Mouse (Mus musculus) CH12.LX (cell line): ENCODE data around the gene Sh3bp5. TPM values are rescaled to one million over a fixed set of nuclear protein-coding genes. Genes with fewer than 3 reads are reported as not detected.

Source experiments
- DNase-seq: peaks from one replicate; pipeline ENCODE4 v3.0.0-alpha.2; 2013; ENCODE audit errors: extremely low read depth
- H3K27ac ChIP-seq: 2 replicates; pipeline ENCODE4 v1.5.1; 2012; ENCODE audit warnings: low read depth, mild to moderate bottlenecking, control low read depth, moderate library complexity; ENCODE audit not compliant: insufficient read depth
- H3K27me3 ChIP-seq: replicated peaks from 2 replicates; pipeline ENCODE3; 2012; ENCODE audit warnings: inconsistent platforms
- H3K36me3 ChIP-seq, 2 experiments: replicated peaks in 1 of 2; 2 replicates each; pipeline versions ENCODE3 to v1.6.1; 2012; ENCODE audit warnings: inconsistent platforms in 1 of 2, low read length in 1 of 2, mild to moderate bottlenecking in 1 of 2, mixed read lengths in 1 of 2, moderate library complexity in 1 of 2; ENCODE audit not compliant: control insufficient read depth in 1 of 2, insufficient read depth in 1 of 2
- H3K4me1 ChIP-seq, 2 experiments: 2 replicates each; pipeline ENCODE4 v1.6.1; 2012; ENCODE audit warnings: inconsistent platforms in 1 of 2, moderate library complexity in 1 of 2; ENCODE audit not compliant: insufficient read depth in 2 of 2, control insufficient read depth in 1 of 2
- H3K4me2 ChIP-seq: 2 replicates; pipeline ENCODE4 v1.6.1; 2012; ENCODE audit warnings: low read depth, mild to moderate bottlenecking, control low read depth; ENCODE audit not compliant: poor library complexity, insufficient read depth, severe bottlenecking
- H3K4me3 ChIP-seq, 3 experiments: fragments of 150-350 bp in 1 of 3; sonication (generic) in 1 of 3; replicated peaks in 1 of 3; 2 replicates each; pipeline versions ENCODE3 to v1.5.1; 2011 to 2012; ENCODE audit warnings: low read depth in 2 of 3, low read length in 2 of 3, mild to moderate bottlenecking in 2 of 3, moderate library complexity in 2 of 3, control low read depth in 1 of 3, improper control_type of control experiment in 1 of 3, inconsistent platforms in 1 of 3, mixed read lengths in 1 of 3; ENCODE audit not compliant: poor library complexity in 1 of 3
- H3K79me2 ChIP-seq: replicated peaks from 2 replicates; pipeline ENCODE4 v1.6.1; 2012; ENCODE audit warnings: mild to moderate bottlenecking, moderate library complexity; ENCODE audit not compliant: control insufficient read depth, poor library complexity, insufficient read depth, severe bottlenecking; ENCODE audit errors: extremely low read depth
- H3K9ac ChIP-seq: 2 replicates; pipeline ENCODE4 v1.6.1; 2012; ENCODE audit warnings: low read depth, mild to moderate bottlenecking, control low read depth, moderate library complexity; ENCODE audit not compliant: insufficient read depth
- H3K9me3 ChIP-seq: replicated peaks from 2 replicates; pipeline ENCODE3; 2012; ENCODE audit warnings: low read length, inconsistent platforms, mixed read lengths
- BHLHE40 ChIP-seq: IDR thresholded peaks from 2 replicates; pipeline ENCODE4 v1.6.1; 2011; ENCODE audit warnings: mild to moderate bottlenecking, low read depth, low read length, improper control_type of control experiment
- CHD1 ChIP-seq: IDR thresholded peaks from 2 replicates; pipeline ENCODE4 v1.6.1; 2012; ENCODE audit warnings: low read depth, low read length, improper control_type of control experiment, inconsistent platforms
- CHD2 ChIP-seq: IDR thresholded peaks from 2 replicates; pipeline ENCODE4 v1.6.1; 2011; ENCODE audit warnings: low read length, improper control_type of control experiment
- E2F4 ChIP-seq: IDR thresholded peaks from 2 replicates; pipeline ENCODE4 v1.6.1; 2011; ENCODE audit warnings: low read depth, low read length, improper control_type of control experiment; ENCODE audit not compliant: insufficient replicate concordance
- ELF1 ChIP-seq: IDR thresholded peaks from 2 replicates; pipeline ENCODE4 v1.6.1; 2014; ENCODE audit warnings: low read depth, mild to moderate bottlenecking, inconsistent platforms, low read length, improper control_type of control experiment
- EP300 ChIP-seq: IDR thresholded peaks from 2 replicates; pipeline ENCODE4 v1.6.1; 2011; ENCODE audit warnings: low read length, improper control_type of control experiment
- GABPA ChIP-seq: IDR thresholded peaks from 2 replicates; pipeline ENCODE4 v1.6.1; 2012; ENCODE audit warnings: low read depth, low read length, improper control_type of control experiment, inconsistent platforms; ENCODE audit not compliant: insufficient replicate concordance
- HCFC1 ChIP-seq: IDR thresholded peaks from 2 replicates; pipeline ENCODE4 v1.6.1; 2012; ENCODE audit warnings: low read depth, mild to moderate bottlenecking, inconsistent platforms, low read length, improper control_type of control experiment
- IRF4 ChIP-seq: IDR thresholded peaks from 2 replicates; pipeline ENCODE4 v1.6.1; 2014; ENCODE audit warnings: low read depth, mild to moderate bottlenecking, inconsistent platforms, low read length, improper control_type of control experiment
- JUN ChIP-seq: IDR thresholded peaks from 2 replicates; pipeline ENCODE4 v1.6.1; 2011; ENCODE audit warnings: low read depth, mild to moderate bottlenecking, low read length, improper control_type of control experiment, moderate library complexity; ENCODE audit not compliant: insufficient read depth
- JUND ChIP-seq: conservative IDR thresholded peaks from 2 replicates; pipeline ENCODE4 v1.6.1; 2011; ENCODE audit warnings: low read depth, low read length, improper control_type of control experiment
- KAT2A ChIP-seq: IDR thresholded peaks from 2 replicates; pipeline ENCODE4 v1.6.1; 2012; ENCODE audit warnings: low read length, improper control_type of control experiment, inconsistent platforms; ENCODE audit not compliant: insufficient replicate concordance
- MAFK ChIP-seq: IDR thresholded peaks from 2 replicates; pipeline ENCODE4 v1.6.1; 2011; ENCODE audit warnings: low read length, improper control_type of control experiment; ENCODE audit not compliant: insufficient replicate concordance
- MAX ChIP-seq: IDR thresholded peaks from 2 replicates; pipeline ENCODE4 v1.6.1; 2011; ENCODE audit warnings: low read length, improper control_type of control experiment
- MAZ ChIP-seq: IDR thresholded peaks from 2 replicates; pipeline ENCODE4 v1.6.1; 2012; ENCODE audit warnings: low read depth, mild to moderate bottlenecking, inconsistent platforms, low read length, improper control_type of control experiment, moderate library complexity
- MXI1 ChIP-seq: IDR thresholded peaks from 2 replicates; pipeline ENCODE4 v1.6.1; 2011; ENCODE audit warnings: mild to moderate bottlenecking, low read depth, low read length, improper control_type of control experiment
- NRF1 ChIP-seq: IDR thresholded peaks from 2 replicates; pipeline ENCODE4 v1.6.1; 2014; ENCODE audit warnings: low read depth, mild to moderate bottlenecking, inconsistent platforms, low read length, improper control_type of control experiment, moderate library complexity
- PAX5 ChIP-seq: IDR thresholded peaks from 2 replicates; pipeline ENCODE4 v1.6.1; 2012; ENCODE audit warnings: low read length, inconsistent platforms, mixed read lengths
- POLR2A ChIP-seq: IDR thresholded peaks from 2 replicates; pipeline ENCODE4 v1.6.1; 2011; ENCODE audit warnings: low read depth, mild to moderate bottlenecking, improper control_type of control experiment, low read length
- POLR2AphosphoS2 ChIP-seq: IDR thresholded peaks from 2 replicates; pipeline ENCODE4 v1.6.1; 2011; ENCODE audit warnings: low read depth, low read length, improper control_type of control experiment
- RAD21 ChIP-seq: IDR thresholded peaks from 2 replicates; pipeline ENCODE4 v1.6.1; 2011; ENCODE audit warnings: low read depth, mild to moderate bottlenecking, low read length, improper control_type of control experiment, moderate library complexity
- SIN3A ChIP-seq: IDR thresholded peaks from 2 replicates; pipeline ENCODE4 v1.6.1; 2012; ENCODE audit warnings: low read length, improper control_type of control experiment, inconsistent platforms
- SMC3 ChIP-seq: IDR thresholded peaks from 2 replicates; pipeline ENCODE4 v1.6.1; 2011; ENCODE audit warnings: low read depth, low read length, improper control_type of control experiment
- TBP ChIP-seq: conservative IDR thresholded peaks from 2 replicates; pipeline ENCODE4 v1.6.1; 2011; ENCODE audit warnings: low read depth, low read length, improper control_type of control experiment
- UBTF ChIP-seq: IDR thresholded peaks from 2 replicates; pipeline ENCODE4 v1.6.1; 2012; ENCODE audit warnings: low read depth, mild to moderate bottlenecking, inconsistent platforms, low read length, improper control_type of control experiment, moderate library complexity
- USF2 ChIP-seq: conservative IDR thresholded peaks from 2 replicates; pipeline ENCODE4 v1.6.1; 2011; ENCODE audit warnings: low read depth, low read length, improper control_type of control experiment
- ZC3H11A ChIP-seq: IDR thresholded peaks from 2 replicates; pipeline ENCODE4 v1.6.1; 2012; ENCODE audit warnings: low read depth, mild to moderate bottlenecking, inconsistent platforms, low read length, improper control_type of control experiment
- ZKSCAN1 ChIP-seq: IDR thresholded peaks from 2 replicates; pipeline ENCODE4 v1.6.1; 2012; ENCODE audit warnings: low read depth, inconsistent platforms, low read length, improper control_type of control experiment, borderline replicate concordance
- ZMIZ1 ChIP-seq: IDR thresholded peaks from 2 replicates; pipeline ENCODE4 v1.6.1; 2012; ENCODE audit warnings: low read depth, mild to moderate bottlenecking, inconsistent platforms, low read length, improper control_type of control experiment
- ZNF384 ChIP-seq: IDR thresholded peaks from 2 replicates; pipeline ENCODE4 v1.6.1; 2012; ENCODE audit warnings: low read depth, low read length, improper control_type of control experiment, inconsistent platforms
- dilution Hi-C: fragments of 300-500 bp; cut with MboI; formaldehyde crosslinking; loops from 2 replicates; pipeline ENCODE4 v1.14.3; 2020; ENCODE audit warnings: low sequenced_read_pairs; ENCODE audit not compliant: extremely low pct_unique_long_range_greater_than_20kb, extremely low pct_ligation_motif_present
- in situ Hi-C: fragments of 300-500 bp; cut with MboI; formaldehyde crosslinking; loops from 3 replicates; pipeline ENCODE4 v1.14.3; 2019; ENCODE audit warnings: low sequenced_read_pairs, low pct_ligation_motif_present, low pct_unique_long_range_greater_than_20kb, mixed read lengths
- polyA plus RNA-seq: library from polyadenylated mRNA; unstranded; fragments of >175 nt; gene quantifications from 2 replicates; pipeline ENCODE4 v1.2.1, GENCODE M21; 2012; ENCODE audit warnings: low read depth; ENCODE audit not compliant: insufficient read length
- total RNA-seq, 2 experiments: library from RNA; depleted of rRNA; stranded (reverse); fragments of 300-350 nt in 1 of 2; fragments of >200 nt in 1 of 2; gene quantifications; 2 replicates each; pipeline ENCODE4 v1.2.3; 2012 to 2014

Gene Sh3bp5
- total and polyA plus RNA-seq, 3 experiments = 57.4 to 158 (median 64.6) TPM

- Histone ChIP-seq H3K27ac (peak overlapping the region; percentile 97), H3K27me3 (no peaks in the 10 kb centered on the region), H3K9ac (0 out of 2 replicates have a peak overlapping the region, but pooled peaks have one; percentile 12), H3K4me3 (no peak overlapping the region), H3K79me2 (peaks cover 79% of the 10 kb centered on the region), H3K9me3 (no peaks in the 10 kb centered on the region), H3K4me1 (peaks cover 74 to 99% of the 10 kb centered on the region in 2 experiments), H3K4me2 (peak overlapping the region; percentile 39; the same call in 1 of the 2 replicates), H3K36me3 (peaks cover 31 to 76% of the 10 kb centered on the region in 2 experiments)
- in situ Hi-C loops = no loop called here
- no peak for TF ChIP-seq MXI1
- TF ChIP-seq USF2 = no peak
- no peak for TF ChIP-seq EP300
- TF ChIP-seq SIN3A = peak; percentile 5; the same call in 1 of the 2 replicates
- no peak for TF ChIP-seq ZKSCAN1
- TF ChIP-seq MAFK = peak; percentile 69
- TF ChIP-seq IRF4 = no peak
- TF ChIP-seq SMC3 = no peak
- 0 out of 2 replicates have a peak, but pooled peaks have one; percentile 20 for TF ChIP-seq BHLHE40
- TF ChIP-seq POLR2A = no peak
- dilution Hi-C loops = no loop called here
- no peak for DNase-seq
Observed at GRCm38 (mm10) chr14:31414235-31414966, 21.5 kb downstream of the Sh3bp5 start.

- DNase-seq = peak; percentile 61
- H3K79me2 ChIP-seq = peaks cover 77% of the 10 kb centered on the region
- H3K36me3 ChIP-seq = peaks cover 34 to 76% of the 10 kb centered on the region in 2 experiments
- H3K27ac ChIP-seq = peak overlapping the region; percentile 97; the same call in 1 of the 2 replicates
- dilution Hi-C loops = no loop called here
- H3K9ac ChIP-seq = peak overlapping the region; percentile 32
- H3K9me3 ChIP-seq = no peaks in the 10 kb centered on the region
- in situ Hi-C loops = no loop called here
- peak overlapping the region; percentile 39 for H3K4me2 ChIP-seq
- H3K4me1 ChIP-seq = peaks cover 75 to 99% of the 10 kb centered on the region in 2 experiments
- no peaks in the 10 kb centered on the region for H3K27me3 ChIP-seq
- H3K4me3 ChIP-seq = no peak overlapping the region
- TF ChIP-seq SMC3 = no peak
- peak; percentile 83 for TF ChIP-seq USF2
- TF ChIP-seq MAX = no peak; the same call in 1 of the 2 replicates
- TF ChIP-seq TBP = 0 out of 2 replicates have a peak, but pooled peaks have one; percentile 3
- TF ChIP-seq KAT2A = no peak
- TF ChIP-seq POLR2AphosphoS2 = no peak
- no peak for TF ChIP-seq MAZ
- TF ChIP-seq ZMIZ1 = no peak
- no peak for TF ChIP-seq EP300
- TF ChIP-seq E2F4 = no peak
- TF ChIP-seq JUND = no peak
- no peak for TF ChIP-seq NRF1
- TF ChIP-seq MXI1 = no peak
- no peak for TF ChIP-seq UBTF
- no peak for TF ChIP-seq JUN
- TF ChIP-seq PAX5 = no peak
- TF ChIP-seq ZNF384 = no peak
- TF ChIP-seq ELF1 = no peak
- peak; percentile 64; the same call in 1 of the 2 replicates for TF ChIP-seq CHD2
- no peak for TF ChIP-seq ZC3H11A
- TF ChIP-seq CHD1 = no peak
- TF ChIP-seq RAD21 = no peak
- TF ChIP-seq GABPA = no peak
- TF ChIP-seq HCFC1 = no peak
- TF ChIP-seq POLR2A = no peak; the same call in 1 of the 2 replicates
Observed at GRCm38 (mm10) chr14:31413475-31414086, 22.3 kb downstream of the Sh3bp5 start.
